Mouse (Mus musculus) left cerebral cortex, adult 18-20 months (tissue): Measurements from ENCODE around the gene Ism2. TPM values are rescaled to one million over a fixed set of nuclear protein-coding genes. Genes with fewer than 3 reads are reported as not detected.
"Not testable (repeated sequence)": the region's sequence is repeated elsewhere in the genome, so short reads cannot be mapped to it uniquely, and the experiment has no call there.

Experiments used
- DNase-seq, 2 experiments: peaks; one replicate each; pipeline ENCODE4 v3.0.0; 2021 to 2022; ENCODE audit warnings: low spot score in 2 of 2, mixed read lengths in 1 of 2
- long read RNA-seq, 2 experiments: library from polyadenylated mRNA; stranded (forward); transcript quantifications; one replicate each; pipeline ENCODE4 v2.0.0; 2021
- total RNA-seq, 2 experiments: library from RNA; stranded (reverse); gene quantifications; 2 replicates each; pipeline ENCODE4 v1.2.3; 2021

Ism2 gene
- under 1 TPM; 0.30 to 0.33 TPM for total RNA-seq
- long read RNA-seq, experiment 1 = 0 reads
- long read RNA-seq, experiment 2, partial matches to known transcripts = 0 of 1 reads
- long read RNA-seq, experiment 2, other reads (novel, unspliced or antisense) = 0 of 1 reads

GRCm38 (mm10) chr12:87299657-87300440 lies at the start of gene Ism2:
Ism2 (minus strand) TSS chr12:87299705.
- peak in 1 of 2 experiments; percentile 10 for DNase-seq

GRCm38 (mm10) chr12:87348029-87348428 lies 48.5 kb upstream of the Ism2 start:
- no peak for DNase-seq

- DNase-seq = no peak
Measured at GRCm38 (mm10) chr12:87347511-87347910, 48.0 kb upstream of the Ism2 start.

GRCm38 (mm10) chr12:87343084-87343605 lies 43.6 kb upstream of the Ism2 start:
- no peak for DNase-seq

- no peak for DNase-seq
Measured at GRCm38 (mm10) chr12:87338082-87338481, 38.6 kb upstream of the Ism2 start.

- DNase-seq = no peak
Measured at GRCm38 (mm10) chr12:87334886-87335285, 35.4 kb upstream of the Ism2 start.

- DNase-seq = peak in 1 of 2 experiments; percentile 12
Measured at GRCm38 (mm10) chr12:87333794-87334193, 34.3 kb upstream of the Ism2 start.

- DNase-seq = no peak
Measured at GRCm38 (mm10) chr12:87332511-87332910, 33.0 kb upstream of the Ism2 start.

- DNase-seq = peak in 1 of 2 experiments; percentile 12
Measured at GRCm38 (mm10) chr12:87331908-87332307, 32.4 kb upstream of the Ism2 start.

- no peak for DNase-seq
Measured at GRCm38 (mm10) chr12:87331053-87331456, 31.6 kb upstream of the Ism2 start.

GRCm38 (mm10) chr12:87330213-87330612 lies 30.7 kb upstream of the Ism2 start:
- no peak for DNase-seq

GRCm38 (mm10) chr12:87328025-87328424 lies 28.5 kb upstream of the Ism2 start:
- no peak for DNase-seq

- DNase-seq = no peak
Measured at GRCm38 (mm10) chr12:87327610-87328009, 28.1 kb upstream of the Ism2 start.

GRCm38 (mm10) chr12:87325452-87325851 lies 25.9 kb upstream of the Ism2 start:
- DNase-seq = no peak

GRCm38 (mm10) chr12:87319229-87319628 lies 19.7 kb upstream of the Ism2 start:
- no peak for DNase-seq

GRCm38 (mm10) chr12:87317951-87318350 lies 18.4 kb upstream of the Ism2 start:
- no peak for DNase-seq

GRCm38 (mm10) chr12:87313098-87313497 lies 13.6 kb upstream of the Ism2 start:
- no peak for DNase-seq

GRCm38 (mm10) chr12:87306584-87306844 lies 7.0 kb upstream of the Ism2 start:
- not testable (repeated sequence) for DNase-seq

GRCm38 (mm10) chr12:87305767-87306583 lies 6.5 kb upstream of the Ism2 start:
- DNase-seq = no peak

GRCm38 (mm10) chr12:87301189-87301588 lies 1.7 kb upstream of the Ism2 start:
- DNase-seq = no peak

- no peak for DNase-seq
Measured at GRCm38 (mm10) chr12:87300441-87300690, 861 bp upstream of the Ism2 start.

GRCm38 (mm10) chr12:87299037-87299656 lies 358 bp downstream of the Ism2 start:
- peak in 1 of 2 experiments; percentile 16 for DNase-seq
